Mouse (Mus musculus) bone marrow macrophage, adult 2 months (primary cell): ENCODE measurements around the gene Dtymk.

Experiments used
- CTCF ChIP-seq: IDR thresholded peaks from 2 replicates; pipeline ENCODE4 v1.5.1; 2012; ENCODE audit warnings: low read depth, mild to moderate bottlenecking, low read length, moderate library complexity
- POLR2A ChIP-seq: IDR thresholded peaks from 2 replicates; pipeline ENCODE4 v1.6.1; 2012; ENCODE audit warnings: mild to moderate bottlenecking, low read depth, low read length, borderline replicate concordance

DNA sequence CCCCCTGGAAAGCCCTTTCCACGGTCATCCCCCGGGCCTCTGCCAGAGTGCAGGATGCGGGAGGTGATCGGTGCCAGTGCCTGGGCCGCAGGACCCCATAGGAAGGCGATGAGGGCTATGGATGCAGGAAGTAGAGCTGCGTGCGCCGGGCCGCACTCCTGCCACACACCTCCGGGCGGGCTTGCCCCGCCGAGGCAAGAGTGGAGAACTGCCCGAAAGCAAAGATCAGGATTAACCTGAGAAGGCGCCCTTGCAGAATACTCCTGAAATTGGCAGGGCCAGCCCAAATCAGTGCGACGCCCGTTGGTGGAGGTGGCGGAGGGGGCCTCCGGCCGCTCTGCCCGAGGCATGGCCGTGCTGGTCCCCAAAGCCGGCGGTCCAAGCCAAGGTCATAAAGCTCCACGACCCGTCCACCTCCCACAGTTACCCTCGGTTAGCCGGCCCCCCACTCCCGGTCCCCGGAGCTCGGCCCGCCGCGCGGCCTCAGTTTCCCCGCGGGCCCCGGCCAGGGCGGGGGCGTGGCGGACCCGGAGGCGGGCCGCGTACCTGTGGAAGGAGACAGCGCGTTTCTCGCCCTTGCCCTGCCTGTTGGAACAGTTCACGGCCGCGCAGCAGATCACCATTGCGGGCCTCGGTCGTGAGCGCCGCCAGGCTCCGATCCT lies 47.7 kb downstream of the Dtymk start:
- TF ChIP-seq POLR2A, result 0 out of 2 replicates have a peak, but pooled peaks have one; percentile 0
- no peak for TF ChIP-seq CTCF
